Mouse (Mus musculus) T-helper 1 cell (primary cell): Measurements from ENCODE around the gene Fig4.

Source experiments
- in situ Hi-C: fragments of 300-600 bp; cut with MboI, MseI; formaldehyde crosslinking; loops from one replicate; pipeline ENCODE4 v1.15.1; 2025; ENCODE audit warnings: high pct_unique_total_duplicates

Gene Fig4

DNA sequence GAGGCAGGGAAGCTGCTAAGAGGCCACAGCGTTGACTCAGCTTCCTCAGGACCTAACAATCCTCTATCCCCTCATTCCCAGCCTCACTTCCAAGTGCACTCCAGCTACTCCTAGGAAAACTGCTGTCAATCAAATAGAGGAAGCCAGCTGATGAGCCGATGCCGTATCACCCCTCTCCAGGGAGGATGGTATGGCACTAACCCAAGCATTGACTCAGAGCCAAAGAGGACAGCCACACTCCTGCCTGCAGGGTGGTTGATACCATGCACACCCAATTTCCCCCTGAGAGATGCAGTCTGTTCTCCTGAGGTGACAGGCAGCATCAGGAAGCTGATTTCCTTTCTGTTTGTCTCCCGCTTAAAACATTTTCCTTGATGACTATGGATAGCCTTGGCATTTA, 81.9 kb downstream of the Fig4 start:
- in situ Hi-C loops = no loop called here

DNA sequence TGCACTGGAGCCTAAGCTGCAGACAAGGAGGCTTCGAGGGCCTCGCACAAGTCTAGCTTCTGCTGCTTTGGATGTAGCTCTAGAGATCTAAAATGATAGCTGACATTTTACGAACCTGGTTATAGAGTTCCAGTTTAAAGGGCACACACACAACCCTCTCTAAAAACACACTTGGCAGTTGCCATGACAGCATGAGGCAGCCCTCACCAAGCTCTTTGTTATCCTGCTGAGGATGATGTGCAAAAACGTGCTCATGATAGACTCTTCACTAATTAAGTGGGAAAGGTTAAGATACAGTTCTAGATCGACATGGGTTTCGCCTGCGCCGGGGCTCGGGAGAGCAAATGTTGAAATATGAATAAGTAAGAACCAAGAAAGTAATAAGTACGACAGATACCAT, 84.2 kb downstream of the Fig4 start:
- in situ Hi-C loops = no loop called here

DNA sequence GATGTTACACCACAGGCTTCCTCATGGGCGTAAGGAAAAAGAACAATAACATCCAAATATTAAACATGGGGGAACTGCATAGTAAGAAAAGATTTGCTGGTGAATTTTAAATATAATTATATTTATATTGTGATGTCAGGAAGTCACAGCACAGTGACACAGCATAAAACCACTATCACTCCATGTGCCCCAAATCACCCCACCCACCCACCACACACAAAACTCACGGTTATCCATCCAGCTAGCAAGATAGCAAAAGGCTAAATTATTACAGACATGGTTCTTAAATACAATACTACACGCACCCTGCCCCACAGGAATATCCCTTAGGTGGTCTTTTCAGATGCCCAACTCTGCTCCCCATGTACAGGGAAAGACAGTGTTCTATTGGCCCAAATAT, 89.0 kb downstream of the Fig4 start:
- in situ Hi-C loops = no loop called here

DNA sequence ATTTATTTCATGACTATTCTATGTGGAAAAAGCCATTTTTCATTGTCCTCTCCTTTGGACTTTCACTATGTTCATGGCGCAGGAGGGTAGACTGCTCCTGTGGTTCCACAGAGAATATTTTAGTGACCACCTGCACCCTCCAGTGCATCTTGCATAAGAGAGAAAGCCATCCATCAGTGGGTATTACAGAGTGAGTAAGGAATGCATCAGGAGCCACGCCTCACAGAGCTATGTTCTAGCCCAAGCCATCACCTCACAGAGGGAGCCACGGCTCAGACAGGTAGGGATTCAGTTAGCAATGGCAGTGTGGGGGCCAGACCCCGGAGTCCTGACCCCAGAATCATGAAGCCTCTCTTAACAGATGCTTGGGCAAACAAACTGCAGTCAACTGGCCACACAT, 93.5 kb downstream of the Fig4 start:
- in situ Hi-C loops = no loop called here

DNA sequence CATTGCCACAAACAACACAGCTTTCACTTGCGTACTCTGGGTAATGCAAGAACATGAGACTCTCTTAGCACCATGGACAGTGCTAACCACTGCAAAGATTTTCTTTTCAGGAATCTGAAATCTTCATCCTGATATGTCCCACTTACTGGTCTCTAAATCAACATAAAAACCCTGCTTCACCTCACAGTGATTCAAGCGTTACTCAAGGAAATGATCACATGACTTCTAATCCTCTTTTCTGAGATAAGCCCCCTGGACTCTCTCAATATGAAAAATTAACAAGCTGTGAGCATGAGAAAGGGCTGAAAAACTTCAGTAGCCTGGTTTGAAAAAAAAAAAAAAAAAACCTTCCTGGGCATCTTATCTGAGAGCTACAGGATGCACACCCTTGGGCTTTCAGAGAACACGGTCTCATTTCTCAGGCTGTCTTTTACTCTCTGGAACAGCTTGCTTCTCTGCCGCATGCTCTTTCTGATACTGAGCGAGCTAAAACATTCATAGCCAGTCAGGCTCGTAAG, 94.1 kb downstream of the Fig4 start:
- in situ Hi-C loops = no loop called here

DNA sequence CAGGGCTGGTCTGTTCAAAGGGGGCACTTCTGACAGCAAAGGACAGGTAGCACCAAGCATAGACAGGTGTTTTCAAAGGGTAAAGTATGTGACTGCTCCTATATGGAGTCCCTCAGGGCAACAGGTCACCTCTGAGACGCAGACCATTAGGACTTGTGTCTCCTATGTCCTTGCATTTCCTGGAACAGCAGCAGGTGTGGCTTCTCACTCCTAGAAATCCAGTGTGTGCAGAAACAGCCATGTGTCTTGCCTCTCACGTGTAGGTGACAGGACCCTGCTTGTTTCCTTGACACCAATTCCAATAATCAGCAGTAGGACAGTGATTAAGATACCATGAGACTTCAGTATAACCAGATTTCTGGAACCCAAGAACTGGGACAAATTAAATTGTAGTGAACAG, 97.4 kb downstream of the Fig4 start:
- in situ Hi-C loops = no loop called here

DNA sequence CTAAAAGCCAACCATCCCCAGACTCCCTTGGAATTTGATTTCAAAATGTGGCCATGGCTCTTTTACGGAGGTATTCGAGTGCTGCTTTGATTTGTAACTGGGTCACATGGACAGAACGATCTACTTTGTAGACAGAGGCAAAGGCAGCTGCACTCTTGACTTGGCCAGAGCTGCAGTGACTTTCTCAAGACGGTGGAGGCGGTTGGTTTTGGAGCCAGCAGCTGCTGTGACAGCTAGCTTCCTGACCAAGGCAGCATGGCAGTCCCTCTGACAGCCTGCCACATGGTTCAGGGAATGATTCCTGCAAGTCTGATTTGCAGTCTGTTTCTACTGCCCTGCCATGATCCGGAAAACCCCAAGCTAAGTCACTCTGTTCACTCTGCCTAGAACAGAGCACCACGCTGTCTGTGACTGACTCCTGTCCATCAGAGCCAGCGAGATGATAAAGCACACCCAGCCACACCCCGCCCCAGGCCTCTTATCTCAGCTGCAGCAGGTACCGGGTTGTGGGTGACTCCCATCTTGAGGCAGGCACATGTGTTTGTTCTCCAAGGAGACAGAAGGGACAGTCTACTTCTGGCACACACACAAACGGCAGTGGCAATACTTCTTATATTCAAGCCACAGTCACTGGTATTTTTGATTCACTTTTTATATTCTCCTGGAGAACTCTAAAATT, 98.3 kb downstream of the Fig4 start:
- in situ Hi-C loops = no loop called here

DNA sequence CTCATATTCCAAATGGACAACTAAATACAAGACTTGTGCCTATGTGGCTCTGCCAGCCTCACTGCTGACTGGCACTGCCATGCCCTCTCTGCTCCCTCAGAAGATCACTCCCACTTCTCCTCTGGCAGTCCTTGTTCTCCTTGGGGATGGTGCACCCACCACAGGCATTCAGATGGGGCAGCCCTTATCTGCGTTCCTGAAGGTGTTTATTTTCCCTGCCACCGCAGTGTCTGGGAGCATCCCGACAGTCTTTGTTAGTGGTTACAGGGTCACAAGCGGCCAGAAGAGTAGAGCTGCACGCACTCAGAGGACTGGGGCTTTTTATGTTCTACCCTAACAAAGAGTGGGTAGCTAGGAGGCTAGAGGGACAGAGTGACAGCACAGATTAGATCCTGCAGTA, 98.9 kb downstream of the Fig4 start:
- in situ Hi-C loops = no loop called here

DNA sequence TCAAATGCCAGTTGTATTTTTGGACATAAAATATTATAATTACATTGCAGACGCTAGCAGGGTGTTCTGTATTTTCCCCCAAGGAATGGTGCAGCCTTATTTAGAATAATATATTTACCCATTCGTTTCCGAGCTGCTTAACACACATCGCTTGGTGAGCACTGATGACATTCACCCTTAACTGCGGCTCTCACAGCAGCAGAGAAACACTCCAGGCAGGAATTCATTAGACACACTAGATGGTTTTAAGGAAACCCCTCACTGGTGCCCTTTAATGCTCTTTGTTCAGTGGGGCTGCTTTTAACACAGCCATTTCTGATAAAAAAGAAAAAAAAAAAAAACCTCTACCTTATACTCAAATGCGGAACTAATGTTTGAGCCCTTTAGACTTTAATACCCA, 104.3 kb downstream of the Fig4 start:
- in situ Hi-C loops = no loop called here

DNA sequence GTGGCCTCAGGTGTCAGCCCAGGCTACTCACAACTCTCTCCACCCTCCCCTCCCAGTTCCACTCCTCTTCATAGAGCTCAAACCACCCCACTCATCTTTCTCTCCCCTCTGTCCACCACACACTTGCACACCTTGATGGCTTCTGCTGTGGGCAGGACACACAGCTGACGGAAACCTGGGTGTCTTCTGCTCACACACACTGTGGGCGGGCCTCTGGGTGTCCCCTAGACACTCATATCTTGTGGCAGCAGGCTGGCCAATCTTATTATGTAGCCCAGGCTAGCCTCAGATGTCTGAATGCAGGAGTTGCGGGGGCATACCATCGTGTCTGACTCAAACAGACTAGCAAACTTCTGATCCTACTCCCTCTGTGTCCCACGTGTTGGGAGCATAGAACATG, 105.3 kb downstream of the Fig4 start:
- in situ Hi-C loops = no loop called here

DNA sequence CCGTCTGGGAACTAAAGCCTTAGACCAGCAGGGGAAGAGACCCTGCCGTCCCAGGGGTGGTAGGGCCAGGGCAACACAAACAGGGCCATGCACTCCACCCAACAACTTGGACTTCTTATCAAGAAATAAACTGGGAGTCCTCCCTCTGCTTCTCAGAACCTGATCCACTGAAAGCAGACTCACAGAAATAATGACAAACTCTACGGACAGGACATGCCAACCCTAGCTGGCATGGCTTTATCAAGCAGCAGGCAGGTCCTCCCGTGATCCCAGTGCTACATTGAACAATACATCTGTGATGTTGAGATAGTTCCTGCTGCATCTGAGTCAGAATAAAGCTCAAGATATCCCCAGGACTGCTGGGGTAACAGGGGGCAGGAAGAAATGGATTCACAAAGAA, 106.8 kb downstream of the Fig4 start:
- in situ Hi-C loops = no loop called here

DNA sequence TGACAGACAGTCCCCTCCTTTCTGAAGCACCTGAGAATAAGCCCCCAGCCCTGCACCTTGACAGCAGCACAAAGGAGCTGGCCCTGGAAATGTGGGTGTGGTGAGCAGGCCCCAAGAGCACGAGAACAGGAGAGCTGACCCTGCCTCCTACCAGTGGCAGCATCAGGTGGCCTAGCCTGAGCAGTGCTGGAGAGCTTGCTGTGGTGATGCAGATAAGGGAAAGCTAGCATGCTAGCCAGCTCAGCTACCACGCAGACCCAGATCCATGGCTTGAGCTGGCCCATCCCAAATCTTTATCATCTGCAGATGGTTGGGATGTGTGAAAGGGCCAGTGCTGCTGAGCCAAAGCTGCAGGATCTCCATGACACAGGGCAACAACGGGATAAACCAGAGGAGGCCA, 113.7 kb downstream of the Fig4 start:
- in situ Hi-C loops = no loop called here

DNA sequence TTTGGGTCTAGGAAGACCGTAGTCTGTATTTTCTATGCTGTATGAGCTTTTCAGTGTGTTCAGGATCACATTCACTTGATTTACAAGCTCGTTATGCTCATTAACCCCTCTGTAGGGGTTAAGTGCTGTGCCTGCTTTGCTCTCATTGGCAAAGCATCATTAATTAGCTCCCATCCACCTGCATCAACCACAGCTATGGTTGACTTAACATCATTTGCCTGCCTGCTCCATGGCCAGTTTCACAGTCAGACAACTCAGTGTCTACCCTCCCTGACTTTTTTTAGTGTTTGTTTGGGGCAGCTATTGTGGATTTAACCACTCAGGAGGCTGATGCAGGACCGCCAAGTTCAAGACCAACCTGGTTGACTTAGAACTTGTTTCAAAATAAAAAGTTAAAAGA, 119.1 kb downstream of the Fig4 start:
- in situ Hi-C loops = no loop called here

DNA sequence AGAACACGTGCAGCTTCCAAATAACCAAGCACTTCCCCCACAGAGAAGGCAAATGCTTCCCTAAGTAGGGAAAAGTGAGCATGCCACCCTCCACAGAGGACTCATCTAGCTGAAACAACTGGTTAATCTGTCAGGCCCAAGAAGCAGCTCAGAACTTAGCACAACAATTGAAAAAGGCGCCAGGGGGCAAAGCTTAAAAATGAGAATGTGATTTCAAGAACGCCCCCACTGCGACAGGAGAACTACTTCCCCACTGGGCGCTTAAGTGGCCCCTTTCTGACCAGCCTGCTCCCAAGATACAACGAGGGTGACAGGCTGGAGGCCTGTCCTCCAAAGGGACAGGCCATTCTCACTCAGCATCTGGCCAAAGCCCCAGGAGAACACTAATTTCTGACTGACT, 120.4 kb downstream of the Fig4 start:
- in situ Hi-C loops = no loop called here

DNA sequence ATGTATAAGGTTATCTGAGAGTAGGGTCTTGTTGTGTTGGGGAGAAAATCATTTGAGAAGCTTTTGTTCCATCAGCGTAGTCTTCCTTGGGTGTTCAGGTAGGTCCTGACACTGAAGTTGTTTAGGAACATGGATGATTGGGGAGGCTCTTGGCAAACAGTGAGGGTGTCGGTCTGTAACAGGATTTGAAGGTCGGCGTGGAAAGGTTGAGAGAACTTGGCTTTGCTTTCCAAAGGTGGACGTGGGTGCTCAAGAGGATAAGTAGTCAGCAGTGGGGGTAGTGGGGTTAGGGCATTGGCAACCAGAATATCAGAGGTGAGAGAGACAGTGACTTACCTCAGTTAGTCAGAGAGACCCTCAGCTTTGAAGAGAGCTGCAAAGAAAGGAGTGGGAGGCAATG, 136.9 kb downstream of the Fig4 start:
- in situ Hi-C loops = no loop called here

DNA sequence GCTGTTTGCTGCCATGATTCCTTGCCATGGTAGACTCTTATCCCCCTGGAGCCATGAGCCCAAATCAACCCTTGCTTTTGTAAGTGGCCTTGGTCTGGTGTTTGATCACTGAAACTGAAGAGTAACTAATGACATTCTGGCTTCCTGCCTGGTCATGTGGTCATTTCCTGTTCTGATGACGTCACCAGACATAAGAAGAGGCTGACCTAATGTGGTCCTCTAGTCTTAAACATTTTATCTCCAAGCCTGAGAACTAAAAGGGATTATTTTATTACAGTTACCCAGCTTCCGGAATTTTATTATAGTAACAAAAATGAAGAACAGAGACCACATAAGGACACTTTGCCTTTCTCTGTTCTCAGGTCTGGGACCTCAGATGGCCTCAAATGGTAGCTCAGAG, 140.0 kb downstream of the Fig4 start:
- in situ Hi-C loops = no loop called here

DNA sequence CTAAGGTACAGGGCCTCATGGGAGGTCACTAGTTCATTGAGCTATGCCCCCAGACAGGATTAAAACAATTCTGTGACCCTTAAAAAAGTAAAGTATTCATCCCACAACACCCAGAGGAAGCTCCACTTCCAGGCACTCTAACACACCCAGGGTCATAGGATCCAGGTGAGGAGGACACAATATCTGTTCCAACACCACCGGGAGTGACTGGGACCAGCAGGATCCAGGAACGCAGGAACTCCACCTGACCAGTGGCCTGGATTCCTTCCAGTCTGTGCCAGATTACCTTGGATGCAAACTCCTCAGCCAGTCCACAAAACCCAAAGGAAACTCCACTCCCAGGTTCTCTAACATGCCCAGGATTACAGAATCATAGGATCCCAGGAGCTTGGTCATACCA, 145.8 kb downstream of the Fig4 start:
- in situ Hi-C loops = no loop called here

DNA sequence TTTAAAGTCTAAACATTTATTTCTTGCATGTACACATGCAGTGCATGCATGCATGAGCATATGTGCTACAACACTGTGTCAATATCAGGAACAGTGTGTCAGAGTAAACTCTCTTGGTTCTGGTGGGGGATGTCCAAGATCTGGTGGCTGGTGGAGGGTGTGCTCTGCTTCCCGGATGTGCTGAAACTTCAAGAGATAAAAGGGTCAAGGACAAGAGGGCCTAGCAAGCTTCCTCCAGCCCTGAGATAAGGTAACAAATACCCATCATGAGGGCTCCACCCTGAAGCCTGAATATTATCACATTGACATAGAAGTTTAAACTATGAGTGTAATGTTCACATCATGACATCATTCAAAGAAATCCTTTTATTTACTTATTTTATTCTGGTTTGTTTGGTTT, 146.4 kb downstream of the Fig4 start:
- in situ Hi-C loops = no loop called here

DNA sequence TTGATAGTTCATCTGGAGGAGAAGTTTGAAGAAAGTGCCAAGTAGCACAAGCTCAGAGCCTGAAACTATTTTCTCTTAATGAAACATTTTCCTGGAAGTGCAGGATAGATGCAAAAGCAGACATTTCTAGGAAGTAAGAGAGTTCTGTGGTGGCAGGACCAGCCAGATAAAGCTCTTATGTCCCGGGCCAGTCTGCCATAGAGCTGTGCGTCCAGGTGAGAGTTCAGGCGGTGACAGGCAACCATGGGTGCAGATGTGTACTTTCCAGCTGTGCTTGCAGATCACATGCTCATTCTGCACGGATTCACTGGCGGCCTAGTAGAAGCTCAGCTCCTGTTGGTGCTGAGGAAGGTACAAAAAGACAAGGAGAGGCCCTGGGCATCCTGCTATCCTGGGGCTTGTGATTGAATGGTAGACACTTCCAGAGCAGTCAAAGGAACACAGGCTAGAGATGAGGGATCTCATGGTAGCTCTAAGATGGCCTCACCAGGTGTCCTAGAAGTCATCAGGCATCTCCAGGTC, 149.8 kb downstream of the Fig4 start:
- in situ Hi-C loops = no loop called here

DNA sequence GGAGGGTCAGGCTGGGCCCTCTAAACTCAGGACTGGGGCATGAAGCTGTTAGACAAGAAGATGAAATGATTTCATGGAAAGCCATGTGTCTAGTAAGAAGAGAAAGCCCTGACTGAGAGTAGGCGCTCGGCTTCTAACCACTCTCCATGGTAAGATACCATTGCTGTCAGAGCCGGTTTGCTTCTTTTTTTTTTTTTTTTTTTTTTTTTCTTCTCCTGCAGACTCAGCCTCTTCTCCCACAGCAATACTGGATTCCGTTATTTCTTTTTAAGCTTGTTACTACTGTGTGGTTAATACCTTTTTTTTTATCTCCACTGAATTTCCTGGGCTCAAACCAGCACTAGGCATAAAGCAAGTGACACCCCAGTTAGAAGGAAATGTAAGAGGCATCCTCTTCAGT, 151.2 kb downstream of the Fig4 start:
- in situ Hi-C loops = no loop called here

DNA sequence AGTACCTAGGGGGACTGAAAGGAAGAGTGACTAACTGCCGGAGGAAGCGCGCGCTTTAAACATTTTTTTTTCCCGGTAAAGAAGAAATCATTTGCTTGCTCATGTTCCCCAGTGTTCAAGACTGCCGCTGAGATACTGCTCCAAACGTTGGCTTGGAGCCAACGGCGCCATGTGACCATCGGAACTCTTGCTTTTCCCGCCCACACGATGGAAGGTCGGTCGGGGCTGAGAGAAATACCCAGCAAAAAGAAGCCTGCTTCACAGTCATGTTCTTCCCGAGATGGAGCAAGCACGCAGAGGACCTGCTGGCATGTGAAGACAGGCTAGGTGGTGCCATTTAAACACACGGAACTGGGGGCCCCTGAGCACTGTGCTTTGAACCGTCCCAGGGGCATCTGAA, 151.6 kb downstream of the Fig4 start:
- in situ Hi-C loops = no loop called here

DNA sequence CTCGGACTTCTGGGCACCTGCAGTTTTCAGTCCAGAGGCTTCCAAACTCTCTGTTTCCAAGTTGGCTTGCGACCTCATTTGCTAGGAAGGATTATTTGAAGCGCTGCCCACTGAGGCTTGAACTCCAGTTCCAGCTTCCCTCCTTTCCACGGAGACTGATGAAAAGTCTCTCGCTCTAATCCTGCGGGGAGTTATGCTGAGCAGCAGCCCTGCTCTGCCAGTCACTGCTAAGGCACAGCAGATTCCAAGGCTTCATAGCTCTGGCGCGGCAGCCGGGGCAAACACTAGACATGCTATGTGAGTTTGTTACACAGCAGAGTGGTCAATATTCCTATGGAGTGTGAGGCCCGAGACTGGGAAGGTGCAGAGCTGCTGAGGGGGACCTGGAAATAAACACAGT, 152.0 kb downstream of the Fig4 start:
- in situ Hi-C loops = no loop called here

DNA sequence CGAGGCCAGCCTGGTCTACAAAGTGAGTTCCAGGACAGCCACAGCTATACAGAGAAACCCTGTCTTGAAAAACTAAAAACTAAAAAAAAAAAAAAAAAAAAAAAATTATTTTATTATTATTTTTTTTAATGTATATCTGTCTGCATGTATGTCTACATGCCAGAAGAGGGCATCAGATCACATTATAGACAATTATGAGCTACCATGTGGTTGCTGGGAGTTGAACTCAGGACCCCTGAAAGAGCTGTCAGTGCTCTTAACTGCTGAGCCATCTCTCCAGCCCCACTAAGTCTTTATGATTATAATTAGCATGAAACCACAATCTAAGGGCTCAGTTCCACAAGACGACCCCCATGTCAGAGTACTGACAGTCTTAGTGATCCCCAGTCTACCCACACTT, 152.6 kb downstream of the Fig4 start:
- in situ Hi-C loops = no loop called here

DNA sequence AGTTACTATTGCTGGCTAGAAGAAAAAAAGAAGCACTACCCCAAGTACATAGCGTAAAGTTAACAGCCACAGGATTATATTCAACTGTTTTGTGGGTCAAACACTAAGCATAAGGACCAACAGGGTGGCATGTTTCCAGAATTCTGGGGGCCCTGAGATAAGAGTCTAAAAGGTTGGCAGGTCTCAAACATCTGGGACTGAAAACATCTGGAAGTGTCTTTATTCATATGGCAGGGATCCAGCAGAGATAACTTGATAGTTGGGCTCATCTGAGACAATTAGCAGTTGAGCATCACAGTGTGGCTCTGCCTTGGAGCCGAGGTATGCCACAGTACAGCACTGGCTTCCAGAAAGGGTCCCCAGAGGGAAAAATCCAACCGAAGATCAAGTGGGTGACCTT, 153.8 kb downstream of the Fig4 start:
- in situ Hi-C loops = no loop called here
